Mouse (Mus musculus) ES-Bruce4 (cell line): ENCODE measurements around the gene Gm6583.

ENCODE experiments used
- CTCF ChIP-seq: IDR thresholded peaks from one replicate; pipeline ENCODE4 v1.8.1; 2011; ENCODE audit warnings: low read depth, low read length
- EP300 ChIP-seq: IDR thresholded peaks from 2 replicates; pipeline ENCODE4 v1.6.1; 2011; ENCODE audit warnings: low read depth, low read length; ENCODE audit not compliant: insufficient read depth
- POLR2A ChIP-seq: IDR thresholded peaks from one replicate; pipeline ENCODE4 v1.8.1; 2011; ENCODE audit warnings: low read length; ENCODE audit not compliant: insufficient read depth

DNA sequence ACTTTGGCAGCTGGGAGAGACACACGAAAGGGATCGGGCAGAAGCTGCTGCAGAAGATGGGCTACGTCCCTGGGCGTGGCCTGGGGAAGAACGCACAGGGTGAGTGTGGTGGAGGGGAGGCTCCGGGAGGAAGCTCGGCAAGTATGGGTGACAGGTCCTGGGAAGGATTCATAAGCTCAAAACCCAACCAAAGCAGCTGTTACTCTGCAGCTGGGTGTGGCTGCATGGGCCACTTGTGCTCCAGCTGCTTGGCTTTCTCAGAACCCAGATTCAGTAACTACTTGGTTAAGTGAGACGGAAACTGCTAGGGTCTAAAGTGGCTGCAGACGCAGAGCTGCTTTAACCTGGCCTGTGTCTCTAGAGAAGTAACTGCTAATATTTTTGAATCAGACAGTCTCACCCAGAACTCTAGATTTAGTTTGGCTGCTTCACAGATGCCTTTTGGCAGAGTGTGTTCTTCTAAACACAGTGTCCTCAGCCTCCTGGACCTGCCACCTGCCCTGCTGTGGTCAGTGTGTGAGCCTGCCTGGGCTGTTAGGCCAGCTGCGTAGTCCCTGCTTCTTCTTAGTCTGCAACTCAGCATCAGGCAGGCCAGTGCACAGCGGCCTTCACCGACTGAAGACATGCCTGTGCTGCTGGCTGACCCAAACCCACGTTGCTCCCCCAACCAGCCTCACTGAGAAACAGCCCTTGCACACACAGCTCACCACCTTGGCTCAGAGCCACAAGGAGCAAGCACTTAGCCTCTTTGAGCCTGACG is 25.8 kb downstream of the Gm6583 start:
- TF ChIP-seq CTCF (no peak), POLR2A (no peak), EP300 (no peak)
